Mouse (Mus musculus): ENCODE data around the gene Nek1. TPM values are rescaled to one million over a fixed set of nuclear protein-coding genes. Genes with fewer than 3 reads are reported as not detected.

Gene Nek1
- polyA plus RNA-seq (2017; shearing (Covaris generic)): 15.7 TPM

GRCm38 (mm10) chr8:60992910-60993638, at the start of gene Nek1:
Nek1 (plus strand) TSS chr8:60993195.

GRCm38 (mm10) chr8:60982701-60983687, 10.0 kb upstream of the Nek1 start, which contains the start of gene Clcn3:
Clcn3 (minus strand) TSS chr8:60983300.

Other genes starting within 250 kb of the Nek1 start
- gene Hpf1, start 102.8 kb upstream of the Nek1 start, polyA plus RNA-seq (2017; shearing (Covaris generic)): 65.9 TPM
- gene Clcn3, start 9.9 kb upstream of the Nek1 start, polyA plus RNA-seq (2017; shearing (Covaris generic)): 41.2 TPM
- 4.0 TPM for gene Sh3rf1, start 230.7 kb downstream of the Nek1 start, polyA plus RNA-seq (2017; shearing (Covaris generic))

Data from effector memory CD4-positive, alpha-beta T cell, adult 7 months (primary cell).